Mouse (Mus musculus) heart, embryonic 15.5 days (tissue): Measurements from ENCODE around the gene Elmo2. TPM values are rescaled to one million over a fixed set of nuclear protein-coding genes. Genes with fewer than 3 reads are reported as not detected.

ENCODE experiments used
- ATAC-seq: fragments of 200-750 bp; cut with Nextera tagmentation; replicated peaks from 2 replicates; pipeline ENCODE4 v1.8.0; 2017; ENCODE audit warnings: low read depth, moderate TSS enrichment; ENCODE audit not compliant: insufficient number of reproducible peaks, insufficient read depth, low FRiP score
- H3K27ac ChIP-seq: fragments of 300-500 bp; sonication (generic); 2 replicates; pipeline ENCODE4 v1.5.1; 2015; ENCODE audit warnings: mild to moderate bottlenecking, inconsistent platforms
- H3K27me3 ChIP-seq: fragments of 300-500 bp; sonication (generic); 2 replicates; pipeline ENCODE4 v1.6.1; 2015; ENCODE audit warnings: inconsistent platforms
- H3K36me3 ChIP-seq: fragments of 300-500 bp; sonication (generic); 2 replicates; pipeline ENCODE4 v1.6.1; 2015; ENCODE audit warnings: mild to moderate bottlenecking, inconsistent platforms
- H3K4me1 ChIP-seq: fragments of 300-500 bp; sonication (generic); replicated peaks from 2 replicates; pipeline ENCODE4 v1.6.1; 2015; ENCODE audit warnings: inconsistent platforms
- H3K4me2 ChIP-seq: fragments of 300-500 bp; sonication (generic); 2 replicates; pipeline ENCODE4 v1.6.1; 2015; ENCODE audit warnings: inconsistent platforms, mild to moderate bottlenecking, moderate library complexity
- H3K4me3 ChIP-seq: fragments of 300-500 bp; sonication (generic); 2 replicates; pipeline ENCODE4 v1.5.1; 2015; ENCODE audit warnings: mild to moderate bottlenecking, inconsistent platforms
- H3K9ac ChIP-seq: fragments of 300-500 bp; sonication (generic); 2 replicates; pipeline ENCODE4 v1.6.1; 2015; ENCODE audit warnings: mild to moderate bottlenecking, inconsistent platforms
- H3K9me3 ChIP-seq: fragments of 300-500 bp; sonication (generic); replicated peaks from 2 replicates; pipeline ENCODE4 v1.6.1; 2016; ENCODE audit warnings: inconsistent platforms
- WGBS: fragments of 180-500 bp; shearing (Covaris S2); methylation state at CpG from one replicate; pipeline ENCODE4 v1.1.7; 2015; ENCODE audit warnings: mixed read lengths; 5-methylcytosine and 5-hydroxymethylcytosine counted together
- polyA plus RNA-seq: library from polyadenylated mRNA; unstranded; fragments of >200 nt; fragmentation: Nextera tagmentation; extraction: Ambion mirVana; gene quantifications from 2 replicates; pipeline ENCODE4 v1.2.1, GENCODE M21; 2015

Elmo2 gene
- polyA plus RNA-seq, 1 experiment from 2014 or later, result 33.8 TPM

- ATAC-seq, result no peak
- H3K9ac ChIP-seq, result no peak overlapping the region
- H3K4me3 ChIP-seq, result no peak overlapping the region
- peaks cover 86% of the 10 kb centered on the region for H3K27me3 ChIP-seq
- no peaks in the 10 kb centered on the region for H3K4me1 ChIP-seq
- 15% methylated on average over 10 of the region's 10 CpGs for WGBS
- H3K9me3 ChIP-seq, result no peaks in the 10 kb centered on the region
- H3K36me3 ChIP-seq, result no peaks in the 10 kb centered on the region
- no peak overlapping the region for H3K27ac ChIP-seq
- H3K4me2 ChIP-seq, result no peak overlapping the region
These were observed 72.4 kb downstream of the Elmo2 start for GRCm38 (mm10) chr2:165253867-165254266.

DNA sequence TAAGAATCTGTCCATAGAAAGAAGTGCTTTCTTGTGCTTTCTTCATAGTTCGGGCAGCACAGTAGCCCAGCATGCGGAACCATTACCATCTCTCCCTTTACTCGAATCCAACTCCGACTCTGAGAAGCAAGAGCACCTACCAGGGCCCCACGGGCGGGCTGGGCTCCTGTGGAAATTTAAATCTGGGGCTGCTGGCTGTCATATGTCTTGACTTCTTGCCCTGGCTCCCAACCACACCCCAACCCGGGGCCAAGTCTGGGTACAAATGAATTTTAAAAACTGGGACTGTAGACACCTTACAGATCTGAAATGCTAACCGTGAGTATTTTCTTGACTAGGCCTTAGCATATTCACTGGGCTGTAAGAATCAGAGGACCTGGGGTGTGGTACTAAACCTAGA, 73.0 kb downstream of the Elmo2 start:
- Histone ChIP-seq H3K27ac (no peak overlapping the region), H3K4me3 (no peak overlapping the region), H3K36me3 (no peaks in the 10 kb centered on the region), H3K4me1 (no peaks in the 10 kb centered on the region), H3K9ac (no peak overlapping the region), H3K27me3 (peaks cover 89% of the 10 kb centered on the region), H3K9me3 (no peaks in the 10 kb centered on the region), H3K4me2 (no peak overlapping the region)
- WGBS, result 65% methylated on average over 8 of the region's 8 CpGs
- ATAC-seq, result no peak

GRCm38 (mm10) chr2:165252801-165253200, 73.5 kb downstream of the Elmo2 start:
- Histone ChIP-seq H3K9me3 (no peaks in the 10 kb centered on the region), H3K27me3 (peaks cover 89% of the 10 kb centered on the region), H3K4me3 (no peak overlapping the region), H3K27ac (no peak overlapping the region), H3K36me3 (no peaks in the 10 kb centered on the region), H3K9ac (no peak overlapping the region), H3K4me2 (no peak overlapping the region), H3K4me1 (no peaks in the 10 kb centered on the region)
- ATAC-seq, result no peak
- WGBS, result 49% methylated on average over 9 of the region's 9 CpGs

- no peak overlapping the region for H3K4me3 ChIP-seq
- 79% methylated on average over 8 of the region's 8 CpGs for whole genome bisulfite sequencing
- no peaks in the 10 kb centered on the region for H3K36me3 ChIP-seq
- H3K27ac ChIP-seq, result no peak overlapping the region
- ATAC-seq, result no peak
- H3K9ac ChIP-seq, result no peak overlapping the region
- H3K9me3 ChIP-seq, result no peaks in the 10 kb centered on the region
- H3K4me1 ChIP-seq, result no peaks in the 10 kb centered on the region
- H3K4me2 ChIP-seq, result no peak overlapping the region
- peaks cover 89% of the 10 kb centered on the region for H3K27me3 ChIP-seq
These were observed 73.9 kb downstream of the Elmo2 start for GRCm38 (mm10) chr2:165252381-165252780.

- WGBS, result 39% methylated on average over 1 of the region's 1 CpGs
- no peak overlapping the region for H3K9ac ChIP-seq
- H3K27ac ChIP-seq, result no peak overlapping the region
- H3K36me3 ChIP-seq, result no peaks in the 10 kb centered on the region
- no peak for ATAC-seq
- H3K4me2 ChIP-seq, result no peak overlapping the region
- no peaks in the 10 kb centered on the region for H3K9me3 ChIP-seq
- no peaks in the 10 kb centered on the region for H3K4me1 ChIP-seq
- H3K4me3 ChIP-seq, result no peak overlapping the region
- H3K27me3 ChIP-seq, result peaks cover 88% of the 10 kb centered on the region
These were observed 75.4 kb downstream of the Elmo2 start for GRCm38 (mm10) chr2:165250903-165251302.

DNA sequence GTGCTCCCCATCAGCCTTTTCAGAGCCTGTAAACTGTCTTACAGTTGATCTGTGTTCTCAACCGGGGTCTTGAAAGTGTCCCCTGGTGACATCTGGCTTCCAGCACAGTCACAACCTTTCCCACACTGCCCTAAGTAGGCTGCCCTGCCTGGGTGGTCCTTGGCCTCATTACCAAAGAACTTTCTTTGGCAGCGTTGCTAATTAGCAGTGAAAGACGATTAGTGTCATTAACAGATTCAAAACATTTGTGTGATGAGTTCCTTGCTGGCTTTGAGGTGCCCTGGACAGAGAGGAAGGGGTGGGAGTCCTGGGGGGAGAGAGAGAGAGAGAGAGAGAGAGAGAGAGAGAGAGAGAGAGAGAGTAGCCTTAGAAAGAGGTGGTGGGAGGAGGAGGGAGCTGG, 77.3 kb downstream of the Elmo2 start:
- H3K4me1 ChIP-seq, result no peaks in the 10 kb centered on the region
- no peak overlapping the region for H3K9ac ChIP-seq
- no peak for ATAC-seq
- 21% methylated on average over 3 of the region's 3 CpGs for WGBS
- H3K4me2 ChIP-seq, result no peak overlapping the region
- H3K27me3 ChIP-seq, result peaks cover 88% of the 10 kb centered on the region
- no peaks in the 10 kb centered on the region for H3K36me3 ChIP-seq
- no peak overlapping the region for H3K27ac ChIP-seq
- H3K9me3 ChIP-seq, result no peaks in the 10 kb centered on the region
- H3K4me3 ChIP-seq, result no peak overlapping the region

DNA sequence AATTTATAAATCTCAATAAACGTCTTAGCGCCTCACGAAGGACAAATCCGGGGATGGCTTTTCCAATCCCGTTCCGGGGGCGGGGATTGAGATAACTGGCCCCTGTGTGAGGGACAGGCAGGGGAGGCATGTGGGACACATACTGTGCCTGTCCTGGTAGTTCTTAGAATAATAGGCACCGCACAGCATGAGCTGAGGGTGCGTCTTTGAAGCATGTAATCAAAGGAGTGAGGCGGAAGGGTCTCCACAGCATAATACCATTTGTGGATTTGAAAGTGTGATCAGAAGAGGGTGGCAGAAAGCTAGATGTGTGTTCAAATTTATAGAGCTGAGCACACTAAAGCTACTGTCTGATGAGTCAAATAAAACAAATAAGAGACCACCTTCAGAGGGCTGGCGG, 79.9 kb downstream of the Elmo2 start:
- Histone ChIP-seq H3K9me3 (no peaks in the 10 kb centered on the region), H3K36me3 (no peaks in the 10 kb centered on the region), H3K9ac (no peak overlapping the region), H3K27ac (no peak overlapping the region), H3K4me1 (no peaks in the 10 kb centered on the region), H3K27me3 (peaks cover 90% of the 10 kb centered on the region), H3K4me2 (no peak overlapping the region), H3K4me3 (no peak overlapping the region)
- WGBS, result 22% methylated on average over 11 of the region's 11 CpGs
- ATAC-seq, result no peak

DNA sequence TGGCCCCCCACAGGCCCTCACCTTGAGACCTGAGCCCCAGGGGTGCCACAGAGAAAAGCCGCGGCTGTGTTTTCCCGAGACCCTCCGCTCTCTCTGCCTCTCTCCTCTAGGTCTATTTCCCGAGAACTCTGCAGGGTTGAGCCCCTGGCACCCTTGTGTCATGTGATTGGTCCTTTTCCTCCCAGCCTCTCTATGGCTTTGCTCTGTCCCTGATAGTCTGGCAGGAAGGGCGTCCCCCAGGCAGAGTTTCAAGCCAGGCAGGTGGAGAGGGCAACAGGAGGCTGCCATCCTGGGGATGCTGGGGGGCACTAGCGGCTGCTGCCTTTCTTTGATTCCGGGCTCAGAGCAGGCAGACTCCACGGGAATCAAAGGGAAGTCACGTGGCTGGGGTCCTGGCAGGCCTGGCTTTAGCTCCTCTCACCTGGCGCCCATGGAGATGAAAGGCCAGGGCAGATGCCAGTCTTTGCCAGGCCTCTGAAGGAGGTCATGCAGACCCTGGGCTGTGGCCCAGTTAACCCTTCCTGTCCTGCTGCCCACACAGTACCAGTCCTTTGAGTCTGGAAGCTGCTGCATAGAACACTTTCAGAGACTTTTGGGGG, 83.1 kb downstream of the Elmo2 start:
- H3K9me3 ChIP-seq, result no peaks in the 10 kb centered on the region
- H3K4me2 ChIP-seq, result no peak overlapping the region
- H3K9ac ChIP-seq, result no peak overlapping the region
- H3K4me3 ChIP-seq, result no peak overlapping the region
- H3K36me3 ChIP-seq, result no peaks in the 10 kb centered on the region
- no peak for ATAC-seq
- H3K27me3 ChIP-seq, result peaks cover 98% of the 10 kb centered on the region
- H3K4me1 ChIP-seq, result peaks cover 4% of the 10 kb centered on the region; the same call in 1 of the 2 replicates
- WGBS, result 6% methylated on average over 11 of the region's 11 CpGs
- H3K27ac ChIP-seq, result no peak overlapping the region

GRCm38 (mm10) chr2:165242575-165242974, 83.7 kb downstream of the Elmo2 start:
- Histone ChIP-seq H3K4me2 (no peak overlapping the region), H3K27me3 (peaks cover 98% of the 10 kb centered on the region), H3K36me3 (no peaks in the 10 kb centered on the region), H3K9ac (no peak overlapping the region), H3K4me3 (no peak overlapping the region), H3K4me1 (peaks cover 4% of the 10 kb centered on the region; the same call in 1 of the 2 replicates), H3K27ac (no peak overlapping the region), H3K9me3 (no peaks in the 10 kb centered on the region)
- WGBS, result 3% methylated on average over 13 of the region's 13 CpGs
- ATAC-seq, result no peak

- Histone ChIP-seq H3K4me1 (peaks cover 4% of the 10 kb centered on the region; the same call in 1 of the 2 replicates), H3K9ac (no peak overlapping the region), H3K36me3 (no peaks in the 10 kb centered on the region), H3K27ac (no peak overlapping the region), H3K9me3 (no peaks in the 10 kb centered on the region), H3K4me3 (no peak overlapping the region), H3K27me3 (peaks cover 97% of the 10 kb centered on the region), H3K4me2 (no peak overlapping the region)
- ATAC-seq, result no peak
- 42% methylated on average over 7 of the region's 7 CpGs for WGBS
These were observed 84.5 kb downstream of the Elmo2 start for GRCm38 (mm10) chr2:165241786-165242185.

- Histone ChIP-seq H3K4me3 (no peak overlapping the region), H3K9ac (no peak overlapping the region), H3K36me3 (no peaks in the 10 kb centered on the region), H3K4me2 (no peak overlapping the region), H3K4me1 (peaks cover 4% of the 10 kb centered on the region; the same call in 1 of the 2 replicates), H3K27me3 (peaks cover 99% of the 10 kb centered on the region), H3K9me3 (no peaks in the 10 kb centered on the region), H3K27ac (no peak overlapping the region)
- WGBS, result 14% methylated on average over 8 of the region's 8 CpGs
- ATAC-seq, result no peak
These were observed 85.9 kb downstream of the Elmo2 start for GRCm38 (mm10) chr2:165240371-165240770.

DNA sequence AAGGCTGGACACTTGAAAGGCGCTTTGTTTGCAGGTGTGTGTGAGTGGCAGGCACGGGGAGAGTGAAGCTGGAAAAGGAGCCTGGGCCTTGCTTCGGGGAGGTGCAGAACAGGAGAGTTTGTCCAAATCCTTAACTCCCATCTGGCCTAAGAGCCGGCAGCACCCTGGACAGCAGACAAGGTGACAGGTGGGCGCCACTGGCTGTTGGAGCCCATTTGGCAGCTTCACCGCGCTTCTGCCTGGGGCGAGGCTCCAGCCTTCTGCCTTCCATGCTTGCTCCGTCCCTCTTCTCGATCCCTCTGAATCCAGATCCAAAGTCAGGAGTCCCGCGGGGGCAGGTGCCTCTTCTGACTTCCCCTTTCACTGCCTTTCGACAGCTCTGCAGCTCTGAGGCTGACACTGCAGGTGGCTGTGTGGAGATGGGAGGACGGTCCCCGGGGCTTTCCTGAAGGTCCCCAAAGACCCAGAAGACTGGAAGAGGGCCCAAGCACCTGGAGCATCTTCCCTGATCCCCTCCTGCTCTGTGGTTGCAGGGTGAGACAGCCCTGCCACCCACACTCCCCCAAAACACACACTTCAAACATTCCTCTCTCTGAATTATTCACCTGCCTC, 86.6 kb downstream of the Elmo2 start:
- Histone ChIP-seq H3K9ac (no peak overlapping the region), H3K4me2 (no peak overlapping the region), H3K36me3 (no peaks in the 10 kb centered on the region), H3K4me1 (peaks cover 11% of the 10 kb centered on the region), H3K9me3 (no peaks in the 10 kb centered on the region), H3K27me3 (peaks cover 99% of the 10 kb centered on the region), H3K27ac (no peak overlapping the region), H3K4me3 (no peak overlapping the region)
- ATAC-seq, result no peak
- 10% methylated on average over 15 of the region's 15 CpGs for WGBS
